Mouse (Mus musculus) layer of hippocampus, postnatal 25 days (tissue): ENCODE measurements around the gene Tm9sf4. TPM values are rescaled to one million over a fixed set of nuclear protein-coding genes. Genes with fewer than 3 reads are reported as not detected.

Source experiments
- DNase-seq, 2 experiments: peaks; one replicate each; pipeline ENCODE4 v3.0.0; 2022; ENCODE audit warnings: mixed read lengths in 2 of 2, low spot score in 1 of 2; ENCODE audit errors: extremely low spot score in 1 of 2
- total RNA-seq, 2 experiments: library from RNA; stranded (reverse); gene quantifications; 2 replicates each; pipeline ENCODE4 v1.2.3; 2021

The Tm9sf4 gene
- total RNA-seq, 2 experiments from 2014 or later, result 88.6 to 97.6 TPM

DNA sequence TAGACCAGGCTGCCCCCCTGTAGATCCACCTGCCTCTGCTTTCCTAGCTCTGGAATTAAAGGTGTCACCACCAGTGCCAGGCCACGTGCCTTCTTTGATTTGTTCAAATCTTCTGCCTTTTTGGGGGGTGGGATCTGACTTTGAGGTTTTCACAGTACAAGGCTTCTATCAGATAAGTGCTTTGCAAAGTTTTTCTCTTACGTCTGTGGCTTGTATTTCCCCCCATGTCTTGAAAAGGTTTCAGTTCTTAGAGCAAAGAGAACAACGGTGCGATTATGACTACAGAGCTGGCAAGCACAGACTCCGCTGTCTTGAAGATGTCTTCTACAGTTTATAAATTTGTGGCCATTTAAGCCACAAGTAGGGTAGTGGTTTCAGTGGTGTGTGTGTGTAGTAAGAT, 50.3 kb downstream of the Tm9sf4 start:
- no peak for DNase-seq

DNA sequence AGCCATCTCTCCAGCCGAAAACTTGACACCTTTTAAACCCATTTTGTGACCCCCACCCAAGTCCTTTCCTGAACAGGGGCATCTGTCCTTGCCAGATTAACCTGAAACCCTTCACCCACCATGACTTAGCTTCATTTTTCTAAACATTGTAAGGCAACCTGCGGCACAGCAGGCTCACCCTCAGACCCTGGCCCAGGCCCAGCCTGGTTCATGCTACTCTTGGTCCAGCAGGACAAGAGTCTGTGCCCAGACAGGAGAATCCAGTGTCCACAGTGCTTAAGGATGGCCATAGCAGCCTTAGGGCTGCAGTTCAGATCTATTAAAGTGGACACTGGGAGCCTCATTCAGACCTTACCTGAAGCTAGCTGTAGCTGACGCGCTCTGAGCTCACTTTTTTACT, 52.2 kb downstream of the Tm9sf4 start:
- DNase-seq, result no peak

DNA sequence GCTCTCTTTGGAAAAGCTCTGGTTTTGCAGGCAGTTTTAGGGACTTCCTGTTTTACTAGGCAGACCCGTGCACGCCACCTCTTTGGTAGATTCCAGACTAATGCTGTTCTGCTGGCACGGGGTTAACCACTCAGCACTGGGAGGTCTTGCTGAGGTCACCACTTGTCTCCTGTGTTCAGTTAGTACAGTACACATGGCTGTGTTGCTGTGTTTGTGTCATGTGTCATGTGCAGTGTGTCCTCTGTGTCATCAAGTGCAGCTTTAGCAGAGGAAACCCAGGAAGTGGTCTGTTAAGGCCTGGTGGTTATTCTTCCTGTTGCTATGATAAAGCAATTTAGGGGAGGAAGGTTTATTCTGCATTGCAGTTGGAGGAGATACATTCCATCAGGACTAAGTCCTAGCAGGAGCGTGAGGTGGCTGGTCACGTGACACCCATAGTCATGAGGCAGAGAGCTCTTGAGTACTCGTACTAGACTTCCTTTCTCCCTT, 53.7 kb downstream of the Tm9sf4 start:
- DNase-seq, result no peak

DNA sequence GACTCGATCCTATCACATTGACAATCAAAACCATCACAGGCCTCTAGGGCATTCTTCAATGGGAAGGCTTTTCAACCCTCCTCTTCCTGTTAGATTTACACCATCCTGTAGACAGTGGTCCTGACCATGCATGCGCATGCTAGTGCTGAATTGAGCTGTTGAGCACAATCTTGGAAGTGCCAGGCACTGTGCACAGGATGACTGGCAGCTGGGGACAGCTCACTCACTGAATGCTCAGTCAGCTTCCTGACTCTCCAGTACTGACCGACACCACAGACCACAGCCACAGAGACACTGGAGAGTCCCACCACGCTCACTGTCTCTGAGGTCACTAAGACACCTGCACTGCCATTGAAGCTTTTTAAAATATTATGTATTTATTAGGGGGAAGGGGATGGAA, 54.3 kb downstream of the Tm9sf4 start:
- DNase-seq, result no peak

DNA sequence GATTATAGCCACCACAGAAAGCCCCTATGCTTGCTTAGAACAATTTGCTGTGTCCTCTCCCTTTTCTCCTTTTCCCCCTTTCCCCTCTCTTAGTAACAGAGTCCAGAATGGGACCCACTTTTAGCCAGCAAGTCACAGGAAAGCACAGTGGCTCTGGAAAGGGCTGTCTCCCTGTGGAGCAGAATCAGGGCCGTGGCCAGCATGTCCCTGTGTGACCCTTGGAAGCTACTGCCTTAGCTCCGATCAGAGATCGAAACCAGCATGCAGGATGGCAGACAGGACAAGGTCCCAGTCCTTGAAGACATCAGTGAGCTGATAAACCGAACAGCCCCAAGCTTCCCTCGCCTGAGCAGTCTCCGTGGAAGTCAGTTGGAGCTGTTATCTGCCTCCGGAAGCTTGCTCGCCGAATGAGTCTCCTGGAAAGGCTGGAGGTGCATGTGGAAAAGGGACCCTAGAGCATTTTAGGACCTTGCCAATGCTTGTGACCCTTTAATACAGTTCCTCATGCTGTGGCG, 56.8 kb downstream of the Tm9sf4 start:
- DNase-seq, result no peak

DNA sequence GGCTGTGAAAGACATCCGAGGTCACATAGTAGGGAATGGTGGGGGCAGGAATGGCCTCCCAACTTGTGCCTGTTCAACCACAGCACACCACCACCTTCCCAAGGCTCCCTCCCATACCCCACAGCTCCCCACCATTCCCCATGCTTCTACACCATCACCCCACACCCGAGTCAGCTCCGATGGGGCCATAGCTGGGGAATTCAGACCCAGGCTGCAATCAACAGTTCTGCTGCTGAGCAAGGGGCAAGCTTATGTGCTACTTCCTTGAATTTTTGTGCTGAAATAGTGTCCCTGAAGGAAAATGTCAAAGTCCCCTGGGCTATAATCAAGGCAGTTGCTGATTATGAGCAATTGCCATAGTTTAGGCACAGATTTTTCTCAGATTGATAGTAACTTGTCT, 57.4 kb downstream of the Tm9sf4 start:
- no peak for DNase-seq

- no peak for DNase-seq
Observed at GRCm38 (mm10) chr2:153221620-153222019, 60.5 kb downstream of the Tm9sf4 start.

- DNase-seq, result no peak
Observed at GRCm38 (mm10) chr2:153222130-153222529, 61.0 kb downstream of the Tm9sf4 start.

DNA sequence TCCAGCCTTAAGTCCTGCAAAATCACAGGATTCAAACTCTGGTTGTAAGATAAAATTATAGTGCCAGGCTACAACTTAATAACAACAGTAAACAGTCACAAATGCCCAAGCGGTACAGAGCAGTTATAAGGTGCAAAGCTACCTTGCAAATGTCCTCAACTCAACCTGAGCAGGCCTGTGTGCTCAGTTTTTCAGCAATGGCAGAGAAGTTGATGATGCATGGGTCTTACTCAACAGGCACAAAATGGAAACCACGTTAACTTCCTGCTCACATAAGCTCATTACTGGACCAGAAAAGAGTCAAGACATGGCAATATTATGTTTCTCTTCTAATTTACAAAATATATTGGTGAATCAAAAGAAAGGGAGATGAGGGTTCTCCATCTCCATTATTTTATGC, 61.5 kb downstream of the Tm9sf4 start:
- DNase-seq, result no peak

DNA sequence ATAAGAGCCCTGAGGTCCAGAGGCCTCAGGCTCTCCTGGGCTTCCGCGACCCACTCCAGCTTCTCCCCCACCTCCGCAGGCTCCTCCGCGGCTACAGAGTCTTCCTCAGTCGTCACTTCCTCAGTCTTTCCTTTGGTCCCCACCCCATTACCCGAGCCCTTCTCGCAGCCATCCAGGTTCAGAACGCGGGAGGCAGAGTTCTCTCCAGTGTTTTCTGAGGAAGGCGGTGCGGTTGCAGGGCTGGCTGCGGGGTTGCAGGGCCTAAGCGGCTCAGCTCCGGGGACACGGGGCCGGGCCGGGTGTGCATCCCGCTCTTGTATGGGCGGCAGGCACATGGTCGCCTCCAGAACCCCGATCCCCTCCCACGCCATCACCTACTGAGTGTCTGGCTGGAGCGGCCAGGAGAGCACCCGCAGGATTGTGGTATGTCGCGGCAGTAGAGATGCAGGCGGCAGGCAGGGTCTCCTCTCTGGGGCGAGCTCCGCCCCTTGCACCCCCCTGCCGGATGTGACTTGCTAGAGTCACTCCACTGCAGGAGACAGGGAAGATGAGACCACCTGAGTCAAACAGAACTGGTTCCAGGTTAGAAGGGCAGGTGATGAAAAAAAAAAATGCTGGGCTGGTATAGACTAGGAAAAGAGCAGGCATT, 64.0 kb downstream of the Tm9sf4 start, which contains the start of gene Tspyl3:
TSS of gene Tspyl3 (minus strand) at position 496 of the 649 bp plus-strand sequence.
- DNase-seq, result peak; percentile 49 to 58

DNA sequence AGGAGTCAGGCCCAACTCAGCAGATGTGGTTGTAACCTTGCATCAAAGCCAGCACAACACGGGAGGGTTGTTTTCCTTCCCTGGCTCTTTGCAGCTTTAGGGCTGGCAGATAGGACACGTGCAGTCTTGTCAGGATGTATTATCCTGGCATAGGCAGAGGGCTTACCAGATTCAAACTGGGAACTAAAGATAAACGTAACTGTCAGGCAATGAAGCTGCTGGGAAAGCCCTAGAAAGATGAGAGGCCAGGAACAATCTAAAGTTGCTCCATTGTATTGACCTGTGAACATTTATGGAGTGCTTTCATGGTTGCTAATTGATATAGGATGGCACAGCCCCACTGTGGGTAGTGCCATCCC, 64.5 kb downstream of the Tm9sf4 start:
- DNase-seq, result no peak

- no peak for DNase-seq
Observed at GRCm38 (mm10) chr2:153227959-153228358, 66.9 kb downstream of the Tm9sf4 start.

DNA sequence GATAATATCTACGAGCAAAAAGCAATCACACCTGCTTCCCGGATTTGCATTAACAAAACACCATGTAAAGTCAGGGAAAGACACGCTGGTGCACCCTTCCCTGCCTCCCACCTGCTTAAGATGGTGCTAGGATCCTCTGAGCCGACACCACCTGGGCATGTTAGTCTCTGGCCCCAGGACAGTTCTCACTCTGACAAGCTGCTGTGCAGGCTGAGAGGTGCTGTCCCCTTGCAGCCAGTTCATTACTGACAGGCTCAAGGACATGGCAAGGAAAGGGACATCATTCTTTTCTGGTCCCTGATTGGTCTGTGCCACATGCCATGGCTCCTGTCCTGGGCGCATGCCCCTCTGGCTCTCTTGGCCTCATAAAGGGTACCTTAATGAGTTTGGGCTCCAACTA, 67.4 kb downstream of the Tm9sf4 start:
- DNase-seq, result no peak

- DNase-seq, result no peak
Observed at GRCm38 (mm10) chr2:153237193-153237592, 76.1 kb downstream of the Tm9sf4 start.

DNA sequence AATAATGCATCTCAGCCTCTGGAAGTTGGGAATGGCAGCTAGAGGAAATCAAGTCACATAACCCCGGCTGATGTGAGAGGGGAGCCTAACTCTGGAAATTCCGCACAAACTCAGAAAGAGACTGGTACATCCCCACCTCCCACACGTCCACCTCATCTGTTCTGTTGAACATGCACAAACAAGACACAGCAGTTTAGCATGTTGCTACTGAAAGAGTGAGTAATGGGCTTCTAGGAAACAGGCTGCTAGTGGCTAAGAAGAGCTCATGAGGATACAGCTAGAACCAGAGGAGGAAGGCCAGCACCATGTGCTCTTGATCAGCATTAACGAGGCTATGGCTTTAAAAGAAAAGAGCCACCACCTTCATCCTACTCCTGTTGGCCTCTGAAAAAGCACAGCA, 76.8 kb downstream of the Tm9sf4 start:
- no peak for DNase-seq

DNA sequence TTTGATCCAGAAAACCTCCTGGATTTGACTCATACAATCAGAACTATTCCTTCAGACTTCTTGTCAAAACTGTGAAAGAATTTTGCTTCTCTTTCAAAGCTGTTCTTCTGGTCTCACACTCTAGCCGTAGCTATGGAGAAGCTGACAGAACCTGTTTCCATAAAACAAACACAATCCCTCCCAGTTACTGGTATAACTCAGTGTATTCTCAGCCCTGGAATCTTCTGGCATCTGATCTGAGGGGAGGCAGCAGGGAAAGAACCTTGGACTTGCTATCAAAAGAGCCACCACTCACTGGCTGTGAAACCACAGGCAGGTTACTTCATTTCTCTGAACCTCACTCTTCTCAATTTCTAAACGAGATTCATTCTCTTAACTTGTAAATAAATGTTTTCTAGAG, 77.3 kb downstream of the Tm9sf4 start:
- no peak for DNase-seq

GRCm38 (mm10) chr2:153239021-153239859, 78.1 kb downstream of the Tm9sf4 start:
- DNase-seq, result no peak

GRCm38 (mm10) chr2:153239860-153240480, 78.9 kb downstream of the Tm9sf4 start:
- DNase-seq, result no peak

- DNase-seq, result peak in 1 of 2 experiments; percentile 20
Observed at GRCm38 (mm10) chr2:153240701-153241235, 79.7 kb downstream of the Tm9sf4 start.

GRCm38 (mm10) chr2:153241250-153242014, 80.3 kb downstream of the Tm9sf4 start, which contains the start of the genes Plagl2 and Pofut1:
Plagl2 (minus strand) TSS chr2:153241426.
Pofut1 (plus strand) TSS chr2:153241533.
- DNase-seq, result peak; percentile 80 to 82
